ENCODE assay signal across 8 mouse cellular contexts in genomic region chr1:184034741-184035181, GRCm38 (mm10). TPM values are rescaled to one million over a fixed set of nuclear protein-coding genes. Genes with fewer than 3 reads are reported as not detected.
DNase-seq lines count a peak whose midpoint lies in the region; ATAC-seq and TF ChIP-seq lines count a peak whose summit lies in the region.

No protein-coding gene starts in this region.

- WGBS in heart, embryonic 10.5 days, result under 1% methylated on average over 12 of the region's 12 CpGs
- under 1% methylated on average over 12 of the region's 12 CpGs for WGBS in heart, postnatal 0 days
- under 1% methylated on average over 12 of the region's 12 CpGs for WGBS in midbrain, embryonic 14.5 days

- DNase-seq in heart, embryonic 10.5 days (ENCODE audit: low spot score), result no peak
- DNase-seq in heart, adult 11 months, result no peak
- peak; percentile 53 for DNase-seq in cerebellum, adult 9-11 months
- no peak for DNase-seq in heart, postnatal 0 days (ENCODE audit: low spot score)
- peak; percentile 28 for DNase-seq in kidney, postnatal 14 days
- DNase-seq in midbrain, embryonic 14.5 days, result peak; percentile 70
- DNase-seq in urinary bladder, postnatal 4 days (ENCODE audit: low spot score in 2 of 2), result no peak

- H3K9me3 ChIP-seq in heart, embryonic 10.5 days, result no peaks in the 10 kb centered on the region
- H3K9me3 ChIP-seq in E14TG2a.4 (ENCODE audit: low read length), result no peaks in the 10 kb centered on the region
- H3K9me3 ChIP-seq in heart, postnatal 0 days (replicated peaks; ENCODE audit: control insufficient read depth, low read length), result no peaks in the 10 kb centered on the region
- H3K9me3 ChIP-seq in midbrain, embryonic 14.5 days (ENCODE audit: control insufficient read depth, low read length), result no peaks in the 10 kb centered on the region

- peak overlapping the region; percentile 58 for H3K9ac ChIP-seq in heart, postnatal 0 days (replicated peaks; ENCODE audit: low read depth, low read length)
- H3K9ac ChIP-seq in midbrain, embryonic 14.5 days (replicated peaks; ENCODE audit: low read length), result peak overlapping the region; percentile 55; the same call in 1 of the 2 replicates

- H3K27me3 ChIP-seq in heart, embryonic 10.5 days (ENCODE audit: insufficient read depth, poor library complexity, severe bottlenecking), result no peaks in the 10 kb centered on the region
- peaks cover 31% of the 10 kb centered on the region for H3K27me3 ChIP-seq in E14TG2a.4 (ENCODE audit: insufficient read depth, low read length)
- H3K27me3 ChIP-seq in heart, postnatal 0 days (ENCODE audit: control insufficient read depth, insufficient read depth, low read length), result no peaks in the 10 kb centered on the region
- no peaks in the 10 kb centered on the region for H3K27me3 ChIP-seq in midbrain, embryonic 14.5 days (ENCODE audit: control insufficient read depth, insufficient read depth, low read length)

- TF ChIP-seq CTCF in E14TG2a.4 (conservative IDR thresholded peaks at IDR 0.05; ENCODE audit: low read length), result no peak
- TF ChIP-seq CTCF in heart, postnatal 0 days (IDR thresholded peaks at IDR 0.05; ENCODE audit: low read depth), result no peak

- H3K27ac ChIP-seq in heart, embryonic 10.5 days, result peak overlapping the region; percentile 99
- H3K27ac ChIP-seq in heart, postnatal 0 days (ENCODE audit: low read depth), result peak overlapping the region; percentile 81
- H3K27ac ChIP-seq in midbrain, embryonic 14.5 days (replicated peaks; ENCODE audit: low read depth, low read length), result peak overlapping the region; percentile 43; the same call in 1 of the 2 replicates

- H3K4me2 ChIP-seq in heart, postnatal 0 days (ENCODE audit: low read depth, low read length), result peak overlapping the region; percentile 79
- peak overlapping the region; percentile 83 for H3K4me2 ChIP-seq in midbrain, embryonic 14.5 days (ENCODE audit: low read length)

- ATAC-seq in heart, postnatal 0 days (ENCODE audit: insufficient read depth, low read depth), result no peak
- ATAC-seq in midbrain, embryonic 14.5 days (ENCODE audit: low FRiP score, low TSS enrichment), result no peak

- H3K36me3 ChIP-seq in heart, embryonic 10.5 days, result peaks cover 27% of the 10 kb centered on the region
- no peaks in the 10 kb centered on the region for H3K36me3 ChIP-seq in E14TG2a.4 (ENCODE audit: insufficient read depth, low read length)
- H3K36me3 ChIP-seq in heart, postnatal 0 days (replicated peaks; ENCODE audit: control insufficient read depth, insufficient read depth, low read length), result peaks cover 3% of the 10 kb centered on the region; the same call in 1 of the 2 replicates
- no peaks in the 10 kb centered on the region for H3K36me3 ChIP-seq in midbrain, embryonic 14.5 days (ENCODE audit: control insufficient read depth, insufficient read depth, low read length)

- peaks cover 28% of the 10 kb centered on the region for H3K4me1 ChIP-seq in heart, embryonic 10.5 days
- peaks cover 27% of the 10 kb centered on the region for H3K4me1 ChIP-seq in E14TG2a.4 (replicated peaks; ENCODE audit: low read depth, low read length)
- 0 out of 2 replicates have a peak, but pooled peaks cover 5% of the 10 kb centered on the region for H3K4me1 ChIP-seq in heart, postnatal 0 days (ENCODE audit: control insufficient read depth, insufficient read depth)
- H3K4me1 ChIP-seq in midbrain, embryonic 14.5 days (ENCODE audit: control insufficient read depth, insufficient read depth, low read length), result peaks cover 16% of the 10 kb centered on the region; the same call in 1 of the 2 replicates

- H3K4me3 ChIP-seq in heart, embryonic 10.5 days, result peak overlapping the region; percentile 93
- peak overlapping the region; percentile 71 for H3K4me3 ChIP-seq in E14TG2a.4 (replicated peaks; ENCODE audit: low read length)
- peak overlapping the region; percentile 70 for H3K4me3 ChIP-seq in heart, postnatal 0 days (ENCODE audit: low read depth, low read length)
- H3K4me3 ChIP-seq in midbrain, embryonic 14.5 days (replicated peaks; ENCODE audit: low read depth, low read length), result peak overlapping the region; percentile 64

- 0 out of 2 replicates have a peak, but pooled peaks have one; percentile 31 for TF ChIP-seq EP300 in heart, postnatal 0 days (IDR thresholded peaks at IDR 0.05; ENCODE audit: low read depth)

RNA-seq across cellular contexts. Expression of gene 1700056E22Rik, which starts 0.7 kb away (rescaled TPM):
- polyA plus RNA-seq in heart, embryonic 10.5 days (2016; fragmentation: Nextera tagmentation; extraction: Ambion mirVana), result 1.1 and 1.3 TPM in 2 replicates
- not detected in 2 replicates for total RNA-seq in heart, postnatal 0 days (2014; rRNA removed; ENCODE audit: low replicate concordance)
- polyA plus RNA-seq in heart, postnatal 0 days (2015; fragmentation: Nextera tagmentation; extraction: Ambion mirVana), result 2.2 and 3.0 TPM in 2 replicates
- polyA plus RNA-seq in midbrain, embryonic 14.5 days (2014; fragmentation: Nextera tagmentation; extraction: Ambion mirVana), result 0.77 and 1.4 TPM in 2 replicates

RNA-seq across cellular contexts. Expression of gene Dusp10, which starts 21.7 kb away (rescaled TPM):
- polyA plus RNA-seq in heart, embryonic 10.5 days (2016; fragmentation: Nextera tagmentation; extraction: Ambion mirVana), result 8.5 and 12.3 TPM in 2 replicates
- 13.4 and 31.1 TPM in 2 replicates for total RNA-seq in heart, postnatal 0 days (2014; rRNA removed; ENCODE audit: low replicate concordance)
- 7.7 and 8.6 TPM in 2 replicates for polyA plus RNA-seq in heart, postnatal 0 days (2015; fragmentation: Nextera tagmentation; extraction: Ambion mirVana)
- 4.0 and 4.5 TPM in 2 replicates for polyA plus RNA-seq in midbrain, embryonic 14.5 days (2014; fragmentation: Nextera tagmentation; extraction: Ambion mirVana)

Comparison
In these comparisons a context has a peak if more than half of its experiments do, and no peak if none do; other contexts are left out.
1. DNase-seq: peak in cerebellum, adult 9-11 months (single experiment), kidney, postnatal 14 days (single experiment) and midbrain, embryonic 14.5 days (single experiment); none in heart, embryonic 10.5 days (single experiment), heart, adult 11 months (single experiment), heart, postnatal 0 days (single experiment) and urinary bladder, postnatal 4 days (0 of 2).
2. H3K27ac ChIP-seq: peak in every context shown above with its lines; median percentile 99 in heart, embryonic 10.5 days; 81 in heart, postnatal 0 days; 43 in midbrain, embryonic 14.5 days.
3. Peak in every context shown above with its lines, with median percentiles within 50 percentile points of each other: H3K4me3 ChIP-seq.